Mouse (Mus musculus): ENCODE data around the gene Pigx. TPM values are rescaled to one million over a fixed set of nuclear protein-coding genes. Genes with fewer than 3 reads are reported as not detected.
"Not testable (repeated sequence)": the region's sequence is repeated elsewhere in the genome, so short reads cannot be mapped to it uniquely, and the experiment has no call there.

Gene Pigx
- polyA plus RNA-seq, 1 experiment from 2014 or later: 91.7 TPM

DNA sequence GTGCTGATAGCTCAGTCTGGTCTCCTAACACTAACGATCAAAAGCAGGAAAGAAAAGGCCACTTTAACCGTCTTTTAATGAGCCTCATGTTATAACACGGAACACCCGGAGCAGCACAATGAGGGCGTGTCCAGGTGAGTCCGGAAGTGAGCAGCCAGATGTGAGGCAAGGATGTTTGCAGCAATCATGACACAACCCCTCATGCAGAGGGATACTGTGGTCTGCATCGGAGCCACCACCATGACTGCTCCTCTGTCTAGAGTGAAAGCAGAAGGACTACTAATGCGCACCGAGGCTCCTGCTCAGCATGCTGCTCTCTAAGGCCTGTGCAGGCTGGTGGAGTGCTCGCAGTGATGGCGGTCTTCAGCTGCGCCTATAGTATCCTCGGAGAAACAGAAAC lies 2.8 kb upstream of the Pigx start:
- Histone ChIP-seq H3K27me3 (ENCODE audit: control insufficient read depth, insufficient read depth, low read length) (no peaks in the 10 kb centered on the region), H3K36me3 (ENCODE audit: control insufficient read depth, insufficient read depth, low read length) (peaks cover 9% of the 10 kb centered on the region; the same call in 1 of the 2 replicates), H3K9ac (ENCODE audit: low read depth, low read length) (no peak overlapping the region), H3K4me1 (ENCODE audit: control insufficient read depth, insufficient read depth, low read length) (peaks cover 6% of the 10 kb centered on the region; the same call in 1 of the 2 replicates), H3K9me3 (replicated peaks; ENCODE audit: control insufficient read depth, low read length) (no peaks in the 10 kb centered on the region), H3K27ac (ENCODE audit: low read depth, low read length) (no peak overlapping the region), H3K4me3 (ENCODE audit: low read depth, low read length) (no peak overlapping the region), H3K4me2 (no peak overlapping the region)
- ATAC-seq (replicated peaks; ENCODE audit: insufficient number of reproducible peaks, low FRiP score, low TSS enrichment): no peak
- 86% methylated on average over 13 of the region's 13 CpGs for WGBS (ENCODE audit: insufficient replicate concordance)

DNA sequence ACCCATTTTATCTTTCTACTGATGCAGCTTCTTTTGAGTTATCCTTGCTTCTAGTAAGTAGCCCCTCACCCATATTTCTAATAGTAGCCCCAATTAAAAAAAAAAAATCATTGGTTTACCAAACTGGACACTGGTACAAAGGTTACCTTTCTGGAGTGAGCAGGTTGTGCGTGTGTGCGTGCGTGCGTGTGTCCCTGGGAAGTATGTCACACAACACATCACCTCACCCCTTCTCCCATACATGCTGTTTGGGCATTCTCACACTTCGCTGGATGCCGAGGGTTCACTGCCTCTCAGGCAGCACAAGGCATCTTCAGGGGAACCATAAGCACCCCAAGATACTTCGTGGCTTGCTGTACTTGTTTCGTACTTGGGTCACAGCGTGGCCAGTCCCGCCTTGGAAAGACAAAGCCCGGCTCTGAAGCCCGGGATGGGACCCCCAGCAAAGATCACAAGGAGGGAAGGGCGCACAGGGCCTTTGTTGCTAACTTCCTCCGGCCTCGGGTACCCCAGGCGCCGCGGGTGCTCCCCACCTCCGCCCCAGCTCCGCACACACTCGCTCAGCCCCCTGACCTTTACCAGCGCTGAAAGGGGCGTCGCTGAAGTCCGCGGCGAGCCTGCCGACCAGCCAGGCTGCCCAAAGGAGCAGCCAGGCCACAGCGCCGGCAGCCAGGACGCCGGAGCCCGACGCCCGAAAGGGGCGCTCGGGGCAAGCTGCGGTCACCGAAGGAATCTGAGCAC lies 473 bp downstream of the Pigx start:
- H3K4me3 ChIP-seq (ENCODE audit: low read depth, low read length): peak overlapping the region; percentile 94
- ATAC-seq (replicated peaks; ENCODE audit: insufficient number of reproducible peaks, low FRiP score, low TSS enrichment): peak; percentile 71; the same call in 1 of the 2 replicates
- peaks cover 9% of the 10 kb centered on the region for H3K36me3 ChIP-seq (ENCODE audit: control insufficient read depth, insufficient read depth, low read length)
- H3K27me3 ChIP-seq (ENCODE audit: control insufficient read depth, insufficient read depth, low read length): no peaks in the 10 kb centered on the region
- H3K4me2 ChIP-seq: peak overlapping the region; percentile 90
- WGBS (ENCODE audit: insufficient replicate concordance): under 1% methylated on average over 39 of the region's 39 CpGs
- peaks cover 6% of the 10 kb centered on the region; the same call in 1 of the 2 replicates for H3K4me1 ChIP-seq (ENCODE audit: control insufficient read depth, insufficient read depth, low read length)
- H3K9me3 ChIP-seq (replicated peaks; ENCODE audit: control insufficient read depth, low read length): no peaks in the 10 kb centered on the region
- H3K27ac ChIP-seq (ENCODE audit: low read depth, low read length): peak overlapping the region; percentile 85
- peak overlapping the region; percentile 91 for H3K9ac ChIP-seq (ENCODE audit: low read depth, low read length)

DNA sequence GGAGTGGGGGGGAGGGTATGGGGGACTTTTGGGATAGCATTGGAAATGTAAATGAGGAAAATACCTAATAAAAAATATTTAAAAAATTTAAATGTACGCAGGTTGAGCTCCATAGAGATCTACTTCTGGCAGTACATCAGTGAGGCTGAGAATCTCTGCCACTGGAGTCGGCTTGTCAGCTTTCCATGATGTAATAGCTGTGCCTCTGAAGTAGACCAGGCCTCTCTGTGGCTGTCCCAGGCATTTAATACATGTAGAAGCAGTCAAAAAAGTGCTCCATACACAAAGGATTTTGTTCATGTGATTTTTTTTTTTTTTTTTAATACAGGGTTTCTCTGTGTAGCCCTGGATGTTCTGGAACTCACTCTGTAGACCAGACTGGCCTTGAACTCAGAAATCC lies 1.8 kb downstream of the Pigx start:
- not testable (repeated sequence) for H3K27ac ChIP-seq (ENCODE audit: low read depth, low read length); H3K4me3 ChIP-seq (ENCODE audit: low read depth, low read length); H3K36me3 ChIP-seq (ENCODE audit: control insufficient read depth, insufficient read depth, low read length); H3K4me2 ChIP-seq; ATAC-seq (replicated peaks; ENCODE audit: insufficient number of reproducible peaks, low FRiP score, low TSS enrichment); H3K27me3 ChIP-seq (ENCODE audit: control insufficient read depth, insufficient read depth, low read length); H3K9me3 ChIP-seq (replicated peaks; ENCODE audit: control insufficient read depth, low read length); H3K4me1 ChIP-seq (ENCODE audit: control insufficient read depth, insufficient read depth, low read length); H3K9ac ChIP-seq (ENCODE audit: low read depth, low read length)
- WGBS (ENCODE audit: insufficient replicate concordance): 73% methylated on average over 2 of the region's 2 CpGs

DNA sequence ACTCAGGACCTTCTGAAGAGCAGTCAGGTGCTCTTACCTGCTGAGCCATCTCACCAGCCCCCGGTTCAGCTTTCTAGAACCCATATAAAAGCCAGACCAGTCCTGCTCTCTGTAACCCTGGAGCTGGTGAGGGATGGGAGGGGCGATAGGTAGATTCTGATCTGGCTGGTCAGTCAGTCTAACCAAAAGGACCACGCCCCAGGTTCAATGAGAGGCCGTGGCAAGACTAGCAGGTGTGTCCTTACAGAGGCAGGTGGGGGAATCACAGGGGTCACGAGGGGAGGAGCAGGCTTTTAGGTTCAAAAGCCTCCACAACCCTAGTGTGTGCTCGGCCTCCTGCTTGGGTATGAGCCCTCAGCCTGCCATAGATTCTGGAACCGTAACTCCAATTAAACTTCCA lies 8.1 kb downstream of the Pigx start:
- H3K36me3 ChIP-seq (ENCODE audit: control insufficient read depth, insufficient read depth, low read length): peaks cover 29% of the 10 kb centered on the region
- H3K4me3 ChIP-seq (ENCODE audit: low read depth, low read length): no peak overlapping the region

GRCm38 (mm10) chr16:32087629-32088443 lies 11.7 kb downstream of the Pigx start:
- H3K4me3 ChIP-seq (ENCODE audit: low read depth, low read length): no peak overlapping the region
- no peaks in the 10 kb centered on the region for H3K27me3 ChIP-seq (ENCODE audit: control insufficient read depth, insufficient read depth, low read length)
- peaks cover 27% of the 10 kb centered on the region for H3K36me3 ChIP-seq (ENCODE audit: control insufficient read depth, insufficient read depth, low read length)
- H3K27ac ChIP-seq (ENCODE audit: low read depth, low read length): no peak overlapping the region
- no peaks in the 10 kb centered on the region for H3K9me3 ChIP-seq (replicated peaks; ENCODE audit: control insufficient read depth, low read length)
- no peak overlapping the region for H3K4me2 ChIP-seq
- no peaks in the 10 kb centered on the region for H3K4me1 ChIP-seq (ENCODE audit: control insufficient read depth, insufficient read depth, low read length)
- 78% methylated on average over 17 of the region's 17 CpGs for WGBS (ENCODE audit: insufficient replicate concordance)
- H3K9ac ChIP-seq (ENCODE audit: low read depth, low read length): no peak overlapping the region
- ATAC-seq (replicated peaks; ENCODE audit: insufficient number of reproducible peaks, low FRiP score, low TSS enrichment): no peak

More for the DNA sequence above, 8.1 kb downstream of the Pigx start:
- Histone ChIP-seq H3K9me3 (replicated peaks; ENCODE audit: control insufficient read depth, low read length) (no peaks in the 10 kb centered on the region), H3K4me2 (no peak overlapping the region), H3K4me1 (ENCODE audit: control insufficient read depth, insufficient read depth, low read length) (no peaks in the 10 kb centered on the region), H3K27me3 (ENCODE audit: control insufficient read depth, insufficient read depth, low read length) (no peaks in the 10 kb centered on the region), H3K9ac (ENCODE audit: low read depth, low read length) (no peak overlapping the region), H3K27ac (ENCODE audit: low read depth, low read length) (no peak overlapping the region)
- no peak for ATAC-seq (replicated peaks; ENCODE audit: insufficient number of reproducible peaks, low FRiP score, low TSS enrichment)
- WGBS (ENCODE audit: insufficient replicate concordance): 92% methylated on average over 7 of the region's 7 CpGs

GRCm38 (mm10) chr16:32078991-32079511 lies 20.5 kb downstream of the Pigx start, which contains the start of gene Pak2:
TSS of gene Pak2 (minus strand) at chr16:32079342.
- peak; percentile 95 for ATAC-seq (replicated peaks; ENCODE audit: insufficient number of reproducible peaks, low FRiP score, low TSS enrichment)
- Histone ChIP-seq H3K9me3 (replicated peaks; ENCODE audit: control insufficient read depth, low read length) (no peaks in the 10 kb centered on the region), H3K4me3 (ENCODE audit: low read depth, low read length) (peak within 1 kb of the TSS; percentile 98), H3K36me3 (ENCODE audit: control insufficient read depth, insufficient read depth, low read length) (no peaks in the 10 kb centered on the region), H3K9ac (ENCODE audit: low read depth, low read length) (peak within 1 kb of the TSS; percentile 99), H3K27ac (ENCODE audit: low read depth, low read length) (peak within 1 kb of the TSS; percentile 98), H3K4me1 (ENCODE audit: control insufficient read depth, insufficient read depth, low read length) (peaks cover 10% of the 10 kb centered on the region), H3K27me3 (ENCODE audit: control insufficient read depth, insufficient read depth, low read length) (no peaks in the 10 kb centered on the region), H3K4me2 (peak within 1 kb of the TSS; percentile 57)
- WGBS (ENCODE audit: insufficient replicate concordance): 1% methylated on average over 23 of the region's 60 CpGs

- H3K4me3 ChIP-seq (ENCODE audit: low read depth, low read length): peak overlapping the region; percentile 98
- no peaks in the 10 kb centered on the region for H3K36me3 ChIP-seq (ENCODE audit: control insufficient read depth, insufficient read depth, low read length)
- H3K27ac ChIP-seq (ENCODE audit: low read depth, low read length): peak overlapping the region; percentile 98
- peak overlapping the region; percentile 57 for H3K4me2 ChIP-seq
- no peaks in the 10 kb centered on the region for H3K9me3 ChIP-seq (replicated peaks; ENCODE audit: control insufficient read depth, low read length)
- WGBS (ENCODE audit: insufficient replicate concordance): under 1% methylated on average over 29 of the region's 30 CpGs
- H3K4me1 ChIP-seq (ENCODE audit: control insufficient read depth, insufficient read depth, low read length): peaks cover 10% of the 10 kb centered on the region
- ATAC-seq (replicated peaks; ENCODE audit: insufficient number of reproducible peaks, low FRiP score, low TSS enrichment): peak; percentile 44
- H3K9ac ChIP-seq (ENCODE audit: low read depth, low read length): peak overlapping the region; percentile 99
- H3K27me3 ChIP-seq (ENCODE audit: control insufficient read depth, insufficient read depth, low read length): no peaks in the 10 kb centered on the region
These were observed 21.0 kb downstream of the Pigx start for GRCm38 (mm10) chr16:32078408-32078990.

DNA sequence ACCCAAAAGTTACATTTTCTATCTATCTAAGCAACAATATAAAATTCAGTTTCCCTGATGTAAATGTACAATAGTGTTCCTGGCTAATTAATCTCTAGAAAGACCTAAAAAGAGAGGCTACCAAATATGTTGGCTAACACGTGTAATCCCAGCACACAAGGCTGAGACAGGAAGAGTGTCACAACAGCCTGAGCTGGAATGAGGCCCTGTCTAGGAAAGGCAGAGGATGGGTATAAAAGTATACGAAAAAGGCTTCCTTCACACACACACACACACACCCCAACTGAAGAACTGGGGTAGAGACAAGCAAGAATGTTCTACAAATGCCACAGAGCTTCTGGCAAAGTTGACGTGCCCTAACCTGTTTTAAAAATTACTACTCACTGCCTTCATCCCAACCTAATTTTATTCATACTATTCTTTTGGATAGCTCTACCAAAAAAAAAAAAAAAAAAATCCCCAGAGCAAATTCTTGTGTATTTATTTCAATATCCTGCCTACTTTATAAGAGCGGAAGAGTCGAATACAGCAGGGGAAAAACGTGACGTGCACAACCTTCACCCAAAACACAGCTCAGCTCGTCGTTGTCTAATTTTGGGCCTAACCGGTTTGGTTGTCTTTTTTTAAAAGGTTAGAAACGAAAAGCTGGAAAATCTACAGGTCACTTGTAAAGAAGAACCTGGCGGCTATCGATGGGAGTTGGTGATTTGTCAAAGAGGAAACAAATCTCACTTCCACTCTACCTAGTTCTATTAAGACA lies 21.7 kb downstream of the Pigx start:
- Histone ChIP-seq H3K4me1 (ENCODE audit: control insufficient read depth, insufficient read depth, low read length) (peaks cover 10% of the 10 kb centered on the region), H3K27me3 (ENCODE audit: control insufficient read depth, insufficient read depth, low read length) (no peaks in the 10 kb centered on the region), H3K4me3 (ENCODE audit: low read depth, low read length) (peak overlapping the region; percentile 98), H3K9me3 (replicated peaks; ENCODE audit: control insufficient read depth, low read length) (no peaks in the 10 kb centered on the region), H3K4me2 (peak overlapping the region; percentile 57), H3K9ac (ENCODE audit: low read depth, low read length) (peak overlapping the region; percentile 99), H3K27ac (ENCODE audit: low read depth, low read length) (peak overlapping the region; percentile 98; the same call in 1 of the 2 replicates), H3K36me3 (ENCODE audit: control insufficient read depth, insufficient read depth, low read length) (no peaks in the 10 kb centered on the region)
- ATAC-seq (replicated peaks; ENCODE audit: insufficient number of reproducible peaks, low FRiP score, low TSS enrichment): no peak
- WGBS (ENCODE audit: insufficient replicate concordance): 8% methylated on average over 13 of the region's 13 CpGs
